Mouse (Mus musculus): ENCODE results near the gene Rnaseh2b. TPM values are rescaled to one million over a fixed set of nuclear protein-coding genes. Genes with fewer than 3 reads are reported as not detected.

Rnaseh2b gene
- polyA plus RNA-seq, 1 experiment = 18.4 TPM

- TF ChIP-seq POLR2A (IDR thresholded peaks at IDR 0.05; ENCODE audit: borderline replicate concordance, extremely low read depth, insufficient read depth, insufficient read length, poor library complexity, severe bottlenecking) = no peak
- TF ChIP-seq CTCF (IDR thresholded peaks at IDR 0.05; ENCODE audit: borderline replicate concordance, extremely low read depth, insufficient read depth, insufficient read length) = no peak
- DNase-seq (ENCODE audit: low read depth) = no peak
Observed at GRCm38 (mm10) chr14:62370819-62371218, 78.4 kb downstream of the Rnaseh2b start.

GRCm38 (mm10) chr14:62374001-62374400 lies 81.6 kb downstream of the Rnaseh2b start:
- no peak for TF ChIP-seq CTCF (IDR thresholded peaks at IDR 0.05; ENCODE audit: borderline replicate concordance, extremely low read depth, insufficient read depth, insufficient read length)
- no peak for TF ChIP-seq POLR2A (IDR thresholded peaks at IDR 0.05; ENCODE audit: borderline replicate concordance, extremely low read depth, insufficient read depth, insufficient read length, poor library complexity, severe bottlenecking)
- DNase-seq (ENCODE audit: low read depth) = no peak

DNA sequence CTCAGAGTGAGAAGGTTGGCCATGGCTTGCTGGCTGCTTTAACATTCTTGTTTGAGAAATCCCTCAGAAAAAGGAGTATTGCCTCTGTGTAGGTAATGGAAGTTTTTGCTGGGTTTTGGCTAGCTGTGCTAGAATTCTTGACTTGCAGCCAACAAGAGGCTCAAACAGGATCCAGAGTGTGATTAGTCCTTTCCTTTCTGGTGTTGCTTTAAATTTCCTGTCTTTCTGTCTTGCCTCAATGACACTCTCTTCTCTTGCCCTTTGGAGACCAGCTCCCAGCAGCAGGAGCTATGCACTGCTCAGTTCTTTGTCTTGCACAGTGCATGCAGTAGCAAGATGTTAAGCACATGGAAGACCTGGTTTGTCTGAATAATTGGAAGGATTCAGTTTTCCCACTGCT lies 83.3 kb downstream of the Rnaseh2b start:
- peak; percentile 77 for DNase-seq (ENCODE audit: low read depth)
- TF ChIP-seq CTCF (IDR thresholded peaks at IDR 0.05; ENCODE audit: borderline replicate concordance, extremely low read depth, insufficient read depth, insufficient read length) (no peak), POLR2A (IDR thresholded peaks at IDR 0.05; ENCODE audit: borderline replicate concordance, extremely low read depth, insufficient read depth, insufficient read length, poor library complexity, severe bottlenecking) (no peak)

DNA sequence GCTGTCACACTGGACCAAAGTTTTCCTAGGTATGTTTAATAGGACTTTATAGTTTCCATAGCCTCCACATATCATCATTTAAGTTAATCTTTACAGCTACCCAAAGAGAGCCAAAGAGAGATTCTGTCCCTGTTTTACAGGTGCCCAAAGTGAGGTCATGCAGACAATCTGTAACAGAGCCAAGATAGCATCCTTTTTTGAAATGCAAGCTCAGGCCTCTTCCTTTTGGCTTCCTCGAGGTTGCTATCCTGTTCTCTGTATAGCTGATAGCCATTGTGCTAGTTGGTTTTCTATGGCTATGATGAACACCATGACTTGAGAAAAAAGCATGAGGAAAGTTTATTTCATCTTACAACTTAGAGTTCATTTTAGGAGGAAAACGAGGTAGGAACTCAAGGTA lies 83.7 kb downstream of the Rnaseh2b start:
- no peak for TF ChIP-seq CTCF (IDR thresholded peaks at IDR 0.05; ENCODE audit: borderline replicate concordance, extremely low read depth, insufficient read depth, insufficient read length)
- no peak for TF ChIP-seq POLR2A (IDR thresholded peaks at IDR 0.05; ENCODE audit: borderline replicate concordance, extremely low read depth, insufficient read depth, insufficient read length, poor library complexity, severe bottlenecking)
- no peak for DNase-seq (ENCODE audit: low read depth)

DNA sequence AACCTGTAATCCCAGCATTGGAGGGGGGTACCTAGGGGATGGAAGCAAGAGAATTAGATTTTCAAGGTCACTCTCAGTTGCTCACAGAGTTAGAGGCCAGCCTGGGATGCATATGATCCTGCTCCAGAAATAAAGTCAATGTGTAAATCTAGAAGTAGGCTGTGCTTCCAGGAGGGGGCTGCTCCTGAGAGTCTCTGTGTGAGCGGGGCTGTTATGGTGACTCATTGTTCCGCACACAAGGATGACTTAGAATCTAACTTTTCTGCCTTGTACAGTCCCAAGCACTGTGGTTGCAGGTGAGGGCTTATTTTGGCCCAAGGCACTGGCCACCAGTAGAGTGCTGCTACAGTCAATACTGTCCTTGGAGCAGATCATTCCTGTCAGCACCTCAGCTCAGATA lies 87.0 kb downstream of the Rnaseh2b start:
- no peak for DNase-seq (ENCODE audit: low read depth)
- no peak for TF ChIP-seq POLR2A (IDR thresholded peaks at IDR 0.05; ENCODE audit: borderline replicate concordance, extremely low read depth, insufficient read depth, insufficient read length, poor library complexity, severe bottlenecking)
- no peak for TF ChIP-seq CTCF (IDR thresholded peaks at IDR 0.05; ENCODE audit: borderline replicate concordance, extremely low read depth, insufficient read depth, insufficient read length)

DNA sequence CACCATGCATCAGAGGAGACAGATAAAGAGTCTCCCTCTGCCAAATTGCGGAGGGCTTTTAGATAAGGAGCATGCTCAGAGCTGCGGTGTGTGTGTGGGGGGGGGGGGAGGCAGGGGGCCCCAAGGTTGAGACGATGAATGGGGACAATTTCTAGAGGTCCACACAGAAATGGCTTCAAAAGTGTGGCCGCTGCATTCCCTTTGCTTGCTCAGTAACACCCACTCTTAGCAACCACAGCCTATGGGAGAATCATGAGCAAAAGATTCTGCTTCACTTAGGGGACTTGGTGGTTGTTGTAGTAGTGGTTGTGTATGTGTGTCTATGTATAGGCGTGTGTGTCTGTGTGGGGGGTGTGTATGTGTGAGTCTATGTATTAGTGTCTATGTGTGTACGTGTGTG lies 88.2 kb downstream of the Rnaseh2b start:
- DNase-seq (ENCODE audit: low read depth) = no peak
- TF ChIP-seq POLR2A (IDR thresholded peaks at IDR 0.05; ENCODE audit: borderline replicate concordance, extremely low read depth, insufficient read depth, insufficient read length, poor library complexity, severe bottlenecking) (no peak), CTCF (IDR thresholded peaks at IDR 0.05; ENCODE audit: borderline replicate concordance, extremely low read depth, insufficient read depth, insufficient read length) (no peak)

GRCm38 (mm10) chr14:62383109-62383508 lies 90.7 kb downstream of the Rnaseh2b start:
- peak; percentile 75 for DNase-seq (ENCODE audit: low read depth)
- no peak for TF ChIP-seq POLR2A (IDR thresholded peaks at IDR 0.05; ENCODE audit: borderline replicate concordance, extremely low read depth, insufficient read depth, insufficient read length, poor library complexity, severe bottlenecking)
- no peak for TF ChIP-seq CTCF (IDR thresholded peaks at IDR 0.05; ENCODE audit: borderline replicate concordance, extremely low read depth, insufficient read depth, insufficient read length)

GRCm38 (mm10) chr14:62383786-62384299 lies 91.5 kb downstream of the Rnaseh2b start:
- DNase-seq (ENCODE audit: low read depth) = no peak
- no peak for TF ChIP-seq CTCF (IDR thresholded peaks at IDR 0.05; ENCODE audit: borderline replicate concordance, extremely low read depth, insufficient read depth, insufficient read length)
- TF ChIP-seq POLR2A (IDR thresholded peaks at IDR 0.05; ENCODE audit: borderline replicate concordance, extremely low read depth, insufficient read depth, insufficient read length, poor library complexity, severe bottlenecking) = no peak

GRCm38 (mm10) chr14:62389064-62389728 lies 96.8 kb downstream of the Rnaseh2b start:
- no peak for TF ChIP-seq CTCF (IDR thresholded peaks at IDR 0.05; ENCODE audit: borderline replicate concordance, extremely low read depth, insufficient read depth, insufficient read length)
- TF ChIP-seq POLR2A (IDR thresholded peaks at IDR 0.05; ENCODE audit: borderline replicate concordance, extremely low read depth, insufficient read depth, insufficient read length, poor library complexity, severe bottlenecking) = no peak
- peak; percentile 93 for DNase-seq (ENCODE audit: low read depth)

- TF ChIP-seq POLR2A (IDR thresholded peaks at IDR 0.05; ENCODE audit: borderline replicate concordance, extremely low read depth, insufficient read depth, insufficient read length, poor library complexity, severe bottlenecking) = no peak
- TF ChIP-seq CTCF (IDR thresholded peaks at IDR 0.05; ENCODE audit: borderline replicate concordance, extremely low read depth, insufficient read depth, insufficient read length) = no peak
- DNase-seq (ENCODE audit: low read depth) = peak; percentile 91
Observed at GRCm38 (mm10) chr14:62389729-62390536, 97.5 kb downstream of the Rnaseh2b start.

- no peak for DNase-seq (ENCODE audit: low read depth)
- TF ChIP-seq POLR2A (IDR thresholded peaks at IDR 0.05; ENCODE audit: borderline replicate concordance, extremely low read depth, insufficient read depth, insufficient read length, poor library complexity, severe bottlenecking) (no peak), CTCF (IDR thresholded peaks at IDR 0.05; ENCODE audit: borderline replicate concordance, extremely low read depth, insufficient read depth, insufficient read length) (no peak)
Observed at GRCm38 (mm10) chr14:62392754-62393153, 100.4 kb downstream of the Rnaseh2b start.
